Mouse (Mus musculus) spleen, postnatal 4 days (tissue): Measurements from ENCODE around the gene Sirpa.

Experiments used
- DNase-seq, 2 experiments: peaks; one replicate each; pipeline ENCODE4 v3.0.0; 2022; ENCODE audit warnings: low spot score in 2 of 2

Sirpa gene

GRCm38 (mm10) chr2:129582261-129582660, 10.4 kb upstream of the Sirpa start:
- DNase-seq = no peak

GRCm38 (mm10) chr2:129584905-129585304, 7.7 kb upstream of the Sirpa start:
- no peak for DNase-seq

GRCm38 (mm10) chr2:129585904-129586514, 6.6 kb upstream of the Sirpa start:
- DNase-seq = peak; percentile 29 to 62

- no peak for DNase-seq
These were observed 5.4 kb upstream of the Sirpa start for GRCm38 (mm10) chr2:129587241-129587640.

GRCm38 (mm10) chr2:129587825-129588251, 4.8 kb upstream of the Sirpa start:
- DNase-seq = no peak

- peak in 1 of 2 experiments; percentile 39 for DNase-seq
These were observed 738 bp upstream of the Sirpa start for GRCm38 (mm10) chr2:129591897-129592296.

GRCm38 (mm10) chr2:129593141-129593875, 673 bp downstream of the Sirpa start:
- peak; percentile 33 to 77 for DNase-seq

- peak in 1 of 2 experiments; percentile 68 for DNase-seq
These were observed 1.3 kb downstream of the Sirpa start for GRCm38 (mm10) chr2:129593876-129594421.

GRCm38 (mm10) chr2:129594569-129594968, 1.9 kb downstream of the Sirpa start:
- no peak for DNase-seq

GRCm38 (mm10) chr2:129595206-129595605, 2.6 kb downstream of the Sirpa start:
- DNase-seq = no peak

- no peak for DNase-seq
These were observed 3.1 kb downstream of the Sirpa start for GRCm38 (mm10) chr2:129595661-129596209.

GRCm38 (mm10) chr2:129596555-129597172, 4.0 kb downstream of the Sirpa start:
- no peak for DNase-seq

- no peak for DNase-seq
These were observed 4.9 kb downstream of the Sirpa start for GRCm38 (mm10) chr2:129597581-129597980.

GRCm38 (mm10) chr2:129598094-129598493, 5.5 kb downstream of the Sirpa start:
- DNase-seq = no peak

- no peak for DNase-seq
These were observed 6.8 kb downstream of the Sirpa start for GRCm38 (mm10) chr2:129599231-129600084.

- no peak for DNase-seq
These were observed 8.5 kb downstream of the Sirpa start for GRCm38 (mm10) chr2:129601059-129601650.

- no peak for DNase-seq
These were observed 9.4 kb downstream of the Sirpa start for GRCm38 (mm10) chr2:129601894-129602663.

GRCm38 (mm10) chr2:129602856-129603255, 10.2 kb downstream of the Sirpa start:
- no peak for DNase-seq

GRCm38 (mm10) chr2:129603536-129603935, 10.9 kb downstream of the Sirpa start:
- no peak for DNase-seq

GRCm38 (mm10) chr2:129604032-129604431, 11.4 kb downstream of the Sirpa start:
- no peak for DNase-seq
